Mouse (Mus musculus): Measurements from ENCODE around the gene 6330409D20Rik. TPM values are rescaled to one million over a fixed set of nuclear protein-coding genes. Genes with fewer than 3 reads are reported as not detected.
A peak's percentile ranks its signal among the peaks of the same experiment; 100 is the strongest.

6330409D20Rik gene
- polyA plus RNA-seq, 1 experiment, result 0.20 TPM

- Histone ChIP-seq H3K27me3 (ENCODE audit: control insufficient read depth, insufficient read depth, low read length) (no peaks in the 10 kb centered on the region), H3K4me3 (ENCODE audit: control insufficient read depth, insufficient read depth, low read length) (no peak overlapping the region), H3K4me1 (replicated peaks; ENCODE audit: control insufficient read depth, insufficient read depth, low read length) (peaks cover 12% of the 10 kb centered on the region), H3K27ac (ENCODE audit: control insufficient read depth, insufficient read depth, low read length) (no peak overlapping the region), H3K36me3 (ENCODE audit: control insufficient read depth, insufficient read depth, low read length) (no peaks in the 10 kb centered on the region)
- WGBS, result 90% methylated on average over 12 of the region's 12 CpGs
- no peak for DNase-seq
- TF ChIP-seq POLR2A (IDR thresholded peaks at IDR 0.05; ENCODE audit: control insufficient read depth, extremely low read depth, insufficient read depth, low read length, poor library complexity) (no peak), CTCF (IDR thresholded peaks at IDR 0.05; ENCODE audit: borderline replicate concordance, control insufficient read depth, extremely low read depth, insufficient read depth, low read length, poor library complexity) (no peak)
Observed at GRCm38 (mm10) chr2:32694691-32695090, 46.1 kb downstream of the 6330409D20Rik start.

- peak; percentile 97 for DNase-seq
- peak; percentile 80; the same call in 1 of the 2 replicates for TF ChIP-seq CTCF (IDR thresholded peaks at IDR 0.05; ENCODE audit: borderline replicate concordance, control insufficient read depth, extremely low read depth, insufficient read depth, low read length, poor library complexity)
- TF ChIP-seq POLR2A (IDR thresholded peaks at IDR 0.05; ENCODE audit: control insufficient read depth, extremely low read depth, insufficient read depth, low read length, poor library complexity), result peak; percentile 78; the same call in 1 of the 2 replicates
- Histone ChIP-seq H3K4me1 (replicated peaks; ENCODE audit: control insufficient read depth, insufficient read depth, low read length) (peaks cover 12% of the 10 kb centered on the region), H3K27me3 (ENCODE audit: control insufficient read depth, insufficient read depth, low read length) (no peaks in the 10 kb centered on the region), H3K36me3 (ENCODE audit: control insufficient read depth, insufficient read depth, low read length) (no peaks in the 10 kb centered on the region), H3K27ac (ENCODE audit: control insufficient read depth, insufficient read depth, low read length) (no peak overlapping the region), H3K4me3 (ENCODE audit: control insufficient read depth, insufficient read depth, low read length) (peak overlapping the region; percentile 81)
- WGBS, result under 1% methylated on average over 51 of the region's 51 CpGs
Observed at GRCm38 (mm10) chr2:32693823-32694411, 46.9 kb downstream of the 6330409D20Rik start.

DNA sequence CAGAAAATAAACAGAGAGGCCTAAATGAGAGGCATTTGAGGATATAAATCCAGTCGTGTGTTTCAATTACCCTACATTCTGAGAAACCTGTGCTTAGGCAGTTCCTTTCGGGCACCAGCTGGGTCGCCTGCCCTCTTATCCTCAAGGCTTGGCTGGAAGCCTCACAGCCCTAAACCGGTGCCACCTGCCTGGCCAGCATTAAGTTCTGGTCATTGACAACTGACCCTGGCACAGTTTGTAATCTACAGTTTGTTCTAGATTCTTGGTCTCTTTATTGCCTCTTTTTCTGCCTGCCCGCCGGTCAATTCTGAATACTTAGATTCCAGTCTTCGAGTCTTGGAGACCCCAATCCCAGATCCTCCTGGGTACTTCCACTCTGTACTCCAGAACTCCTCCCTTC lies 47.5 kb downstream of the 6330409D20Rik start:
- peak overlapping the region; percentile 81 for H3K4me3 ChIP-seq (ENCODE audit: control insufficient read depth, insufficient read depth, low read length)
- peaks cover 12% of the 10 kb centered on the region for H3K4me1 ChIP-seq (replicated peaks; ENCODE audit: control insufficient read depth, insufficient read depth, low read length)
- TF ChIP-seq CTCF (IDR thresholded peaks at IDR 0.05; ENCODE audit: borderline replicate concordance, control insufficient read depth, extremely low read depth, insufficient read depth, low read length, poor library complexity) (no peak), POLR2A (IDR thresholded peaks at IDR 0.05; ENCODE audit: control insufficient read depth, extremely low read depth, insufficient read depth, low read length, poor library complexity) (no peak)
- H3K27me3 ChIP-seq (ENCODE audit: control insufficient read depth, insufficient read depth, low read length), result no peaks in the 10 kb centered on the region
- H3K36me3 ChIP-seq (ENCODE audit: control insufficient read depth, insufficient read depth, low read length), result no peaks in the 10 kb centered on the region
- DNase-seq, result peak; percentile 19
- WGBS, result 14% methylated on average over 7 of the region's 7 CpGs
- H3K27ac ChIP-seq (ENCODE audit: control insufficient read depth, insufficient read depth, low read length), result no peak overlapping the region

GRCm38 (mm10) chr2:32692496-32692895 lies 48.3 kb downstream of the 6330409D20Rik start:
- peaks cover 12% of the 10 kb centered on the region for H3K4me1 ChIP-seq (replicated peaks; ENCODE audit: control insufficient read depth, insufficient read depth, low read length)
- WGBS, result 97% methylated on average over 14 of the region's 14 CpGs
- H3K36me3 ChIP-seq (ENCODE audit: control insufficient read depth, insufficient read depth, low read length), result no peaks in the 10 kb centered on the region
- H3K4me3 ChIP-seq (ENCODE audit: control insufficient read depth, insufficient read depth, low read length), result no peak overlapping the region
- H3K27ac ChIP-seq (ENCODE audit: control insufficient read depth, insufficient read depth, low read length), result no peak overlapping the region
- no peaks in the 10 kb centered on the region for H3K27me3 ChIP-seq (ENCODE audit: control insufficient read depth, insufficient read depth, low read length)
- TF ChIP-seq CTCF (IDR thresholded peaks at IDR 0.05; ENCODE audit: borderline replicate concordance, control insufficient read depth, extremely low read depth, insufficient read depth, low read length, poor library complexity) (no peak), POLR2A (IDR thresholded peaks at IDR 0.05; ENCODE audit: control insufficient read depth, extremely low read depth, insufficient read depth, low read length, poor library complexity) (no peak)
- no peak for DNase-seq

- no peak overlapping the region for H3K27ac ChIP-seq (ENCODE audit: control insufficient read depth, insufficient read depth, low read length)
- H3K27me3 ChIP-seq (ENCODE audit: control insufficient read depth, insufficient read depth, low read length), result no peaks in the 10 kb centered on the region
- WGBS, result 94% methylated on average over 11 of the region's 11 CpGs
- TF ChIP-seq POLR2A (IDR thresholded peaks at IDR 0.05; ENCODE audit: control insufficient read depth, extremely low read depth, insufficient read depth, low read length, poor library complexity) (no peak), CTCF (IDR thresholded peaks at IDR 0.05; ENCODE audit: borderline replicate concordance, control insufficient read depth, extremely low read depth, insufficient read depth, low read length, poor library complexity) (no peak)
- no peak overlapping the region for H3K4me3 ChIP-seq (ENCODE audit: control insufficient read depth, insufficient read depth, low read length)
- peaks cover 21% of the 10 kb centered on the region for H3K4me1 ChIP-seq (replicated peaks; ENCODE audit: control insufficient read depth, insufficient read depth, low read length)
- DNase-seq, result no peak
- no peaks in the 10 kb centered on the region for H3K36me3 ChIP-seq (ENCODE audit: control insufficient read depth, insufficient read depth, low read length)
Observed at GRCm38 (mm10) chr2:32691041-32691440, 49.8 kb downstream of the 6330409D20Rik start.

- Histone ChIP-seq H3K4me3 (ENCODE audit: control insufficient read depth, insufficient read depth, low read length) (no peak overlapping the region), H3K27ac (ENCODE audit: control insufficient read depth, insufficient read depth, low read length) (no peak overlapping the region), H3K4me1 (replicated peaks; ENCODE audit: control insufficient read depth, insufficient read depth, low read length) (peaks cover 23% of the 10 kb centered on the region), H3K36me3 (ENCODE audit: control insufficient read depth, insufficient read depth, low read length) (no peaks in the 10 kb centered on the region), H3K27me3 (ENCODE audit: control insufficient read depth, insufficient read depth, low read length) (no peaks in the 10 kb centered on the region)
- DNase-seq, result peak; percentile 89
- TF ChIP-seq CTCF (IDR thresholded peaks at IDR 0.05; ENCODE audit: borderline replicate concordance, control insufficient read depth, extremely low read depth, insufficient read depth, low read length, poor library complexity) (peak; percentile 97), POLR2A (IDR thresholded peaks at IDR 0.05; ENCODE audit: control insufficient read depth, extremely low read depth, insufficient read depth, low read length, poor library complexity) (no peak)
- 31% methylated on average over 5 of the region's 5 CpGs for WGBS
Observed at GRCm38 (mm10) chr2:32689420-32689819, 51.4 kb downstream of the 6330409D20Rik start.
